ENCODE assay signal across 24 mouse cellular contexts in genomic region chr7:67616890-67617289, GRCm38 (mm10). TPM values are rescaled to one million over a fixed set of nuclear protein-coding genes. Genes with fewer than 3 reads are reported as not detected.
DNase-seq lines count a peak whose midpoint lies in the region; ATAC-seq and TF ChIP-seq lines count a peak whose summit lies in the region.
"Had no signal": no experiment of that assay in that cellular context is flagged by ENCODE, and none has a peak within 500 bp of the region (broad histone marks: within the 10 kb centered on the region; RNA-seq: fewer than 3 reads in every experiment).

No protein-coding gene starts in this region.

- ATAC-seq in heart, embryonic 12.5 days (ENCODE audit: insufficient number of reproducible peaks, low FRiP score) = peak; percentile 19; the same call in 1 of the 2 replicates
- ATAC-seq in lung, embryonic 14.5 days (ENCODE audit: insufficient read depth) = no peak
- ATAC-seq: forebrain, embryonic 16.5 days; inflammation-experienced regulatory T-cells, adult 6 months; liver, postnatal 0 days had no signal

- no peak overlapping the region for H3K4me3 ChIP-seq in heart, embryonic 12.5 days
- no peak overlapping the region for H3K4me3 ChIP-seq in kidney, adult 2 months (ENCODE audit: insufficient read depth, low read depth, low read length)
- H3K4me3 ChIP-seq in lung, embryonic 14.5 days (ENCODE audit: low read depth, low read length) = no peak overlapping the region
- H3K4me3 ChIP-seq: embryonic facial prominence, embryonic 15.5 days; forebrain, embryonic 10.5 days; layer of hippocampus, adult 2 months; midbrain, embryonic 12.5 days had no signal

- no peak for DNase-seq in heart, postnatal 36 days
- peak; percentile 11 for DNase-seq in kidney, adult 2 months
- no peak for DNase-seq in kidney, adult 11 months
- DNase-seq in lung, embryonic 14.5 days = peak; percentile 19
- no peak for DNase-seq in lung, adult 18-20 months
- no peak for DNase-seq in embryo, embryonic 9.5 days (ENCODE audit: extremely low spot score)
- DNase-seq: adrenal gland, postnatal 14 days; cerebellum, adult 2 months; cerebellum, postnatal 25 days; gastrocnemius, postnatal 25 days; kidney, adult 8-10 months; liver, postnatal 0 days; lung, postnatal 14 days; right cerebral cortex, postnatal 14 days; spleen, adult 18-20 months had no signal

- H3K36me3 ChIP-seq in heart, embryonic 12.5 days = no peaks in the 10 kb centered on the region
- H3K36me3 ChIP-seq in kidney, adult 2 months (ENCODE audit: control insufficient read depth, insufficient read depth, low read length) = no peaks in the 10 kb centered on the region; the same call in 1 of the 2 replicates
- H3K36me3 ChIP-seq in lung, embryonic 14.5 days (ENCODE audit: insufficient read depth) = no peaks in the 10 kb centered on the region
- H3K36me3 ChIP-seq: embryonic facial prominence, embryonic 15.5 days; forebrain, embryonic 10.5 days; midbrain, embryonic 12.5 days had no signal

- no peaks in the 10 kb centered on the region for H3K9me3 ChIP-seq in heart, embryonic 12.5 days (replicated peaks)
- H3K9me3 ChIP-seq in lung, embryonic 14.5 days (ENCODE audit: low read depth, low read length) = no peaks in the 10 kb centered on the region
- H3K9me3 ChIP-seq: embryonic facial prominence, embryonic 15.5 days; forebrain, embryonic 10.5 days; midbrain, embryonic 12.5 days had no signal

- H3K27me3 ChIP-seq in heart, embryonic 12.5 days (replicated peaks) = no peaks in the 10 kb centered on the region
- no peaks in the 10 kb centered on the region for H3K27me3 ChIP-seq in kidney, adult 2 months (replicated peaks; ENCODE audit: control insufficient read depth, insufficient read depth, low read length)
- no peaks in the 10 kb centered on the region for H3K27me3 ChIP-seq in lung, embryonic 14.5 days (ENCODE audit: insufficient read depth, low read length)
- H3K27me3 ChIP-seq: embryonic facial prominence, embryonic 15.5 days; midbrain, embryonic 12.5 days had no signal

- intact Hi-C loops in heart, postnatal 36 days (cut with DNase I) = no loop called here

- TF ChIP-seq POLR2A in kidney, adult 2 months (IDR thresholded peaks at IDR 0.05; ENCODE audit: low read depth, low read length) = no peak

- 62% methylated on average over 4 of the region's 4 CpGs for WGBS in heart, embryonic 12.5 days
- WGBS in kidney, adult 2 months = 42% methylated on average over 4 of the region's 4 CpGs
- WGBS in lung, embryonic 14.5 days = 65% methylated on average over 4 of the region's 4 CpGs

- H3K4me1 ChIP-seq in heart, embryonic 12.5 days (replicated peaks) = peaks cover 45% of the 10 kb centered on the region
- peaks cover 3% of the 10 kb centered on the region; the same call in 1 of the 2 replicates for H3K4me1 ChIP-seq in kidney, adult 2 months (ENCODE audit: control insufficient read depth, insufficient read depth, low read length)
- H3K4me1 ChIP-seq in lung, embryonic 14.5 days (ENCODE audit: insufficient read depth) = no peaks in the 10 kb centered on the region

- H3K27ac ChIP-seq in heart, embryonic 12.5 days (ENCODE audit: poor library complexity, severe bottlenecking) = peak overlapping the region; percentile 73; the same call in 1 of the 2 replicates
- no peak overlapping the region for H3K27ac ChIP-seq in kidney, adult 2 months (ENCODE audit: insufficient read depth, low read depth, low read length)
- no peak overlapping the region for H3K27ac ChIP-seq in lung, embryonic 14.5 days (ENCODE audit: low read depth)
- H3K27ac ChIP-seq: embryonic facial prominence, embryonic 15.5 days; forebrain, embryonic 10.5 days; hindbrain, embryonic 14.5 days; layer of hippocampus, adult 2 months; midbrain, embryonic 12.5 days had no signal

- no peak overlapping the region for H3K4me2 ChIP-seq in heart, embryonic 12.5 days
- no peak overlapping the region for H3K4me2 ChIP-seq in lung, embryonic 14.5 days
- H3K4me2 ChIP-seq: embryonic facial prominence, embryonic 15.5 days; hindbrain, embryonic 14.5 days; liver, embryonic 11.5 days; midbrain, embryonic 12.5 days had no signal

- no peak for TF ChIP-seq CTCF in kidney, adult 2 months (conservative IDR thresholded peaks at IDR 0.05; ENCODE audit: insufficient read depth, insufficient read length, low read depth, low read length)
- TF ChIP-seq CTCF in lung, embryonic 14.5 days (IDR thresholded peaks at IDR 0.05; ENCODE audit: low read depth) = no peak

- H3K9ac ChIP-seq in heart, embryonic 12.5 days = no peak overlapping the region
- H3K9ac ChIP-seq in lung, embryonic 14.5 days = no peak overlapping the region
- H3K9ac ChIP-seq: embryonic facial prominence, embryonic 15.5 days; hindbrain, embryonic 14.5 days; liver, postnatal 0 days; midbrain, embryonic 12.5 days had no signal

RNA-seq across cellular contexts. Expression of gene Lrrc28, which starts 28.2 kb away (rescaled TPM):
- 10.3 and 14.9 TPM in 2 replicates for polyA plus RNA-seq in heart, embryonic 12.5 days (2016; fragmentation: Nextera tagmentation; extraction: Ambion mirVana)
- 10 to 100 TPM; 16.8 to 17.3 TPM for total RNA-seq in heart, postnatal 36 days (2021)
- 41.8 and 46.1 TPM in 2 replicates for polyA plus RNA-seq in kidney, adult 2 months (2012; rRNA removed)
- 16.2 and 16.6 TPM in 2 replicates for polyA plus RNA-seq in lung, embryonic 14.5 days (2014; fragmentation: Nextera tagmentation; extraction: Ambion mirVana)

RNA-seq across cellular contexts. Expression of gene Ttc23, which starts 30.3 kb away (rescaled TPM):
- polyA plus RNA-seq in heart, embryonic 12.5 days (2016; fragmentation: Nextera tagmentation; extraction: Ambion mirVana) = 19.2 and 20.6 TPM in 2 replicates
- 10 to 100 TPM; 17.8 to 19.3 TPM for total RNA-seq in heart, postnatal 36 days (2021)
- polyA plus RNA-seq in kidney, adult 2 months (2012; rRNA removed) = 8.4 and 8.8 TPM in 2 replicates
- polyA plus RNA-seq in lung, embryonic 14.5 days (2014; fragmentation: Nextera tagmentation; extraction: Ambion mirVana) = 33.5 and 35.7 TPM in 2 replicates

Comparison
In these comparisons a context has a peak if more than half of its experiments do, and no peak if none do; other contexts are left out.
1. DNase-seq: peak in kidney, adult 2 months (single experiment) and lung, embryonic 14.5 days (single experiment); none in heart, postnatal 36 days (0 of 2), kidney, adult 11 months (single experiment), lung, adult 18-20 months (0 of 2) and embryo, embryonic 9.5 days (single experiment).